Mouse (Mus musculus) heart, adult 2 months (tissue): ENCODE measurements around the gene Klhdc8a. TPM values are rescaled to one million over a fixed set of nuclear protein-coding genes. Genes with fewer than 3 reads are reported as not detected.
A peak's percentile ranks its signal among the peaks of the same experiment; 100 is the strongest.

ENCODE experiments used
- DNase-seq, 2 experiments: peaks; one replicate each; pipeline ENCODE4 v3.0.0; 2021
- H3K27ac ChIP-seq: fragments of 200-600 bp; 2 replicates; pipeline ENCODE4 v1.8.1; 2022
- H3K27me3 ChIP-seq: fragments of 200-500 bp; 2 replicates; pipeline ENCODE4 v1.6.1; 2012; ENCODE audit warnings: mild to moderate bottlenecking, low read length, inconsistent platforms, mixed read lengths; ENCODE audit not compliant: control insufficient read depth, insufficient read depth
- H3K36me3 ChIP-seq: fragments of 200-500 bp; 2 replicates; pipeline ENCODE4 v1.6.1; 2012; ENCODE audit warnings: low read length, inconsistent platforms; ENCODE audit not compliant: control insufficient read depth, insufficient read depth
- H3K4me1 ChIP-seq: fragments of 200-500 bp; 2 replicates; pipeline ENCODE4 v1.6.1; 2011; ENCODE audit warnings: low read length; ENCODE audit not compliant: control insufficient read depth, insufficient read depth
- H3K4me3 ChIP-seq: fragments of 200-600 bp; 2 replicates; pipeline ENCODE4 v1.8.1; 2022
- H3K79me2 ChIP-seq: fragments of 200-500 bp; replicated peaks from 2 replicates; pipeline ENCODE4 v1.6.1; 2012; ENCODE audit warnings: mild to moderate bottlenecking, inconsistent platforms, low read length, moderate library complexity, mixed read lengths; ENCODE audit not compliant: control insufficient read depth, insufficient read depth
- H3K9ac ChIP-seq: fragments of 200-500 bp; 2 replicates; pipeline ENCODE4 v1.6.1; 2012; ENCODE audit warnings: low read depth, mild to moderate bottlenecking, control low read depth, inconsistent platforms, low read length, mixed read lengths
- CTCF ChIP-seq: fragments of 200-600 bp; IDR thresholded peaks from 2 replicates; pipeline ENCODE4 v1.8.1; 2022; ENCODE audit warnings: antibody characterized with exemption, mild to moderate bottlenecking, moderate library complexity
- EP300 ChIP-seq: fragments of 200-500 bp; IDR thresholded peaks from 2 replicates; pipeline ENCODE4 v1.6.1; 2011; ENCODE audit warnings: low read depth, low read length, control low read depth; ENCODE audit not compliant: insufficient read depth
- POLR2A ChIP-seq: fragments of 200-500 bp; IDR thresholded peaks from 2 replicates; pipeline ENCODE4 v1.6.1; 2011; ENCODE audit warnings: mild to moderate bottlenecking, low read depth, low read length, control low read depth; ENCODE audit not compliant: insufficient read depth
- WGBS: fragments of 180-500 bp; shearing (Covaris S2); methylation state at CpG from one replicate; pipeline ENCODE4 v1.1.7; 2018; 5-methylcytosine and 5-hydroxymethylcytosine counted together
- intact Hi-C: fragments of 180-260 bp; cut with DNase I; formaldehyde crosslinking; loops from one replicate; pipeline ENCODE4 v1.15.1; 2025
- polyA plus RNA-seq: library from polyadenylated mRNA; depleted of rRNA; stranded (reverse); fragments of >200 nt; gene quantifications from 2 replicates; pipeline ENCODE4 v1.2.3, GENCODE M21; 2012; rRNA removed
- total RNA-seq, 2 experiments: library from RNA; stranded (reverse); gene quantifications; 2 replicates each; pipeline ENCODE4 v1.2.3; 2021

Gene Klhdc8a
- total and polyA plus RNA-seq, 3 experiments = 15.4 to 21.0 (median 15.9) TPM

DNA sequence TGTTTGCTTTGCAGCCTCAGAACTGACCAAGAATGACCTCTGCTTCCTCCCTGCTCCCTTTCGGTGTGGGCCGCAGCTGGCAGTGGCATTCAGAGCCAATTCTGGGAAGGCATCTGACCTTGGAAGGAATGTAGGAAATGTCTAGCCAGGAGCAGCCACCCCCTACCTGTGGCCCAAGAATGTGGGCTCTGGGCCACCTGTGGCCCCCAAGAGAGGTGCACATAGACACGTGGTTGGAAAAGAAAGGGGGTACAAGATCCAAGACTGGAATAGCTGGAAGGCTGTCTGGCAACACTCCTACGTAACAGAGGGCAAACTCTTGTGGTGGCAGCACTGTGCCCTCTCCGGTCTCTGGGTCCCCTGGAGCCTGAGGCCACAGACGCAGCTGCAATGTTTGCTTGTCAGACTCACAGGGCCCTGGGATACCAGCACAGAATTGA is 56.8 kb downstream of the Klhdc8a start:
- WGBS = 23% methylated on average over 6 of the region's 6 CpGs
- H3K36me3 ChIP-seq = no peaks in the 10 kb centered on the region
- DNase-seq = peak; percentile 51 to 62
- H3K27ac ChIP-seq = peak overlapping the region; percentile 49
- peaks cover 15% of the 10 kb centered on the region for H3K4me1 ChIP-seq
- H3K4me3 ChIP-seq = no peak overlapping the region
- H3K79me2 ChIP-seq = no peaks in the 10 kb centered on the region
- TF ChIP-seq POLR2A (no peak), EP300 (0 out of 2 replicates have a peak, but pooled peaks have one; percentile 48), CTCF (no peak)
- H3K27me3 ChIP-seq = no peaks in the 10 kb centered on the region
- intact Hi-C loops = loop anchor here (1.0 to 5.0 kb wide), 4 partner anchors 37 to 196 kb away; partner anchors contain the start of gene Tmcc2
- H3K9ac ChIP-seq = no peak overlapping the region

DNA sequence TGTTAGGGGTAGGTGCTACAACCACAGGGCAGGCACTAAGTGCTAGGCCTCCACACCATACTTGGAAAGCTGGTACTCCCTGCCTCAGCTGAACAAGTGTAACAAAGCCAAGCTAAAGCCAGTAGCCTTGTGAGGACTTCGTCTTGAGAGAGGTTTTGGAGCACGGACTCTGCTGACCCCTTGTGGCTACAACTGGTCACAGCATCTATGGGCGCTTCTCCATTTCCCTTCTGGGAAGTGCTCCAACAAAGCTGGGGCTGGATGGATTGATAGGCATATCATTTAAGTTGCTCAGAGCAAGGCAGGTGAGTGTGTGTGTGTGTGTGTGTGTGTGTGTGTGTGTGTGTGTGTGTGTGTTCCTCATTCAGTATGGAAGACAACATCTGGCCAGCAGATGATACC is 57.4 kb downstream of the Klhdc8a start:
- no peak overlapping the region for H3K4me3 ChIP-seq
- H3K9ac ChIP-seq = no peak overlapping the region
- no peaks in the 10 kb centered on the region for H3K27me3 ChIP-seq
- TF ChIP-seq POLR2A (no peak), CTCF (peak; percentile 83), EP300 (peak; percentile 99)
- peak; percentile 88 to 90 for DNase-seq
- peaks cover 15% of the 10 kb centered on the region for H3K4me1 ChIP-seq
- H3K36me3 ChIP-seq = no peaks in the 10 kb centered on the region
- intact Hi-C loops = loop anchor here (1.0 to 5.0 kb wide), 4 partner anchors 36 to 197 kb away; partner anchors contain the start of gene Tmcc2
- H3K79me2 ChIP-seq = peaks cover 1% of the 10 kb centered on the region; the same call in 1 of the 2 replicates
- 1% methylated on average over 3 of the region's 3 CpGs for WGBS
- H3K27ac ChIP-seq = peak overlapping the region; percentile 49

GRCm38 (mm10) chr1:132356841-132357240 is 58.4 kb downstream of the Klhdc8a start:
- 57% methylated on average over 1 of the region's 1 CpGs for WGBS
- Histone ChIP-seq H3K27ac (no peak overlapping the region), H3K9ac (no peak overlapping the region), H3K4me1 (peaks cover 15% of the 10 kb centered on the region), H3K36me3 (no peaks in the 10 kb centered on the region), H3K4me3 (no peak overlapping the region), H3K27me3 (no peaks in the 10 kb centered on the region), H3K79me2 (peaks cover 1% of the 10 kb centered on the region; the same call in 1 of the 2 replicates)
- TF ChIP-seq POLR2A (no peak), CTCF (no peak), EP300 (no peak)
- intact Hi-C loops = loop anchor here (5.0 kb wide), 2 partner anchors 35 to 120 kb away; partner anchors contain the start of gene Tmcc2
- DNase-seq = no peak

Other genes with a start within 250 kb of the Klhdc8a start
- 1 to 10 TPM; 1.4 to 1.6 TPM for gene Mfsd4a, start 230.6 kb upstream of the Klhdc8a start, total RNA-seq
- 3.0 and 3.6 TPM in 2 replicates for gene Mfsd4a, start 230.6 kb upstream of the Klhdc8a start, polyA plus RNA-seq
- gene Cdk18, start 158.9 kb upstream of the Klhdc8a start, total RNA-seq = 10 to 100 TPM; 14.0 to 15.8 TPM
- gene Cdk18, start 158.9 kb upstream of the Klhdc8a start, polyA plus RNA-seq = 20.9 and 25.1 TPM in 2 replicates
- not detected for gene Lemd1, start 107.2 kb upstream of the Klhdc8a start, total RNA-seq
- gene Lemd1, start 107.2 kb upstream of the Klhdc8a start, polyA plus RNA-seq = 0.20 TPM in 1 of 2 replicates, not detected in the other
- gene AC124108.1, start 107.2 kb upstream of the Klhdc8a start, total RNA-seq = under 1 TPM in 1 of 2 experiments, not detected in 1; 0.05 TPM
- 0.06 TPM in 1 of 2 replicates, not detected in the other for gene AC124108.1, start 107.2 kb upstream of the Klhdc8a start, polyA plus RNA-seq
- not detected for gene Gm10188, start 68.9 kb upstream of the Klhdc8a start, total RNA-seq
- gene Gm10188, start 68.9 kb upstream of the Klhdc8a start, polyA plus RNA-seq = not detected in 2 replicates
- gene Nuak2, start 17.5 kb downstream of the Klhdc8a start, total RNA-seq = 1 to 10 TPM; 4.1 to 4.3 TPM
- gene Nuak2, start 17.5 kb downstream of the Klhdc8a start, polyA plus RNA-seq = 2.8 and 4.0 TPM in 2 replicates
- gene Tmcc2, start 92.7 kb downstream of the Klhdc8a start, total RNA-seq = 10 to 100 TPM; 21.9 to 25.4 TPM
- gene Tmcc2, start 92.7 kb downstream of the Klhdc8a start, polyA plus RNA-seq = 17.5 and 19.4 TPM in 2 replicates
- gene Dstyk, start 118.9 kb downstream of the Klhdc8a start, total RNA-seq = 10 to 100 TPM; 14.6 to 16.0 TPM
- 8.9 and 24.1 TPM in 2 replicates for gene Dstyk, start 118.9 kb downstream of the Klhdc8a start, polyA plus RNA-seq
- gene Rbbp5, start 178.7 kb downstream of the Klhdc8a start, total RNA-seq = 10 to 100 TPM; 21.6 to 24.5 TPM
- gene Rbbp5, start 178.7 kb downstream of the Klhdc8a start, polyA plus RNA-seq = 16.7 and 27.5 TPM in 2 replicates
- gene Tmem81, start 207.6 kb downstream of the Klhdc8a start, total RNA-seq = 1 to 10 TPM; 1.2 to 1.7 TPM
- 1.1 and 2.0 TPM in 2 replicates for gene Tmem81, start 207.6 kb downstream of the Klhdc8a start, polyA plus RNA-seq
- gene Cntn2, start 244.6 kb downstream of the Klhdc8a start, total RNA-seq = 1 to 10 TPM; 3.5 to 3.8 TPM
- gene Cntn2, start 244.6 kb downstream of the Klhdc8a start, polyA plus RNA-seq = 4.4 and 7.6 TPM in 2 replicates